ENCODE assay signal across 28 mouse cellular contexts in the genomic region with DNA sequence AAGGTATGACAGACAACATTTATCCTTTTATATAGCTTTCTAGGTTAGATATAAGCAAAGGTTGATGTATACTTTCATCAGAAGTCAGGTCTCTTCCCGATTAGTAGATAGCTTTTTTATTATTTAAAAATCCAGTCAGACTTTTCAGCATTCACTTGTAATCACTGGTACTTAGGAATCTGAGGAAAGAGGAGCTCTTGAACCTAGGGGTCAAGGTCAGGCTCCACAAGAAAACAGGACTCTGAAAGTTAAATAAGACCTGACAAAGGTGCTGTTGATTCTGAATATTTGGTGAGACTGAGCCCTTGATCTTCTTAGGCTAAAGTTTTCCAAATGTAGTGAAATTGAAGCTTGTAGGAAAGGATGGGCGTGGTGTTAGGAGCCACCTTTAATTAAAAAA.
"Had no signal": no experiment of that assay in that cellular context is flagged by ENCODE, and none has a peak within 500 bp of the region (broad histone marks: within the 10 kb centered on the region; RNA-seq: fewer than 3 reads in every experiment).

No protein-coding gene starts in this region.

- ATAC-seq: hindbrain, embryonic 16.5 days; inflammation-experienced regulatory T-cells, adult 6 months; intestine, embryonic 16.5 days had no signal

- H3K9me3 ChIP-seq: heart, embryonic 10.5 days; heart, embryonic 12.5 days; hindbrain, embryonic 10.5 days; hindbrain, embryonic 12.5 days; limb, embryonic 10.5 days; limb, embryonic 12.5 days; liver, embryonic 13.5 days; liver, embryonic 15.5 days had no signal

- H3K4me2 ChIP-seq: heart, embryonic 12.5 days; hindbrain, embryonic 12.5 days; hindbrain, embryonic 14.5 days; limb, embryonic 12.5 days; liver, embryonic 11.5 days; liver, embryonic 13.5 days; liver, embryonic 15.5 days had no signal

- H3K9ac ChIP-seq: heart, embryonic 12.5 days; hindbrain, embryonic 12.5 days; hindbrain, embryonic 14.5 days; limb, embryonic 12.5 days; liver, embryonic 13.5 days; liver, embryonic 15.5 days had no signal

- H3K27ac ChIP-seq: gastrocnemius, adult 2 months; heart, embryonic 10.5 days; hindbrain, embryonic 10.5 days; hindbrain, embryonic 12.5 days; hindbrain, embryonic 14.5 days; layer of hippocampus, adult 2 months; left cerebral cortex, adult 2 months; limb, embryonic 10.5 days; limb, embryonic 12.5 days; liver, embryonic 13.5 days; liver, embryonic 15.5 days had no signal

- H3K36me3 ChIP-seq: heart, embryonic 10.5 days; heart, embryonic 12.5 days; hindbrain, embryonic 10.5 days; hindbrain, embryonic 12.5 days; limb, embryonic 10.5 days; limb, embryonic 12.5 days; liver, embryonic 13.5 days; liver, embryonic 15.5 days had no signal

- DNase-seq: gastrocnemius, adult 2 months; gastrocnemius, postnatal 10 days; gastrocnemius, postnatal 25 days; heart, adult 18-20 months; heart, postnatal 10 days; heart, postnatal 4 days; kidney, adult 11 months; kidney, adult 2 months; kidney, adult 9 months; kidney, postnatal 10 days; kidney, postnatal 25 days; kidney, postnatal 4 days; liver; liver, embryonic 13.5 days had no signal

- H3K27me3 ChIP-seq: heart, embryonic 12.5 days; hindbrain, embryonic 12.5 days; limb, embryonic 12.5 days; liver, embryonic 13.5 days; liver, embryonic 15.5 days had no signal

- H3K4me3 ChIP-seq: gastrocnemius, adult 2 months; heart, embryonic 10.5 days; heart, embryonic 12.5 days; hindbrain, embryonic 10.5 days; hindbrain, embryonic 12.5 days; layer of hippocampus, adult 2 months; left cerebral cortex, adult 2 months; limb, embryonic 10.5 days; limb, embryonic 12.5 days; liver, embryonic 13.5 days; liver, embryonic 15.5 days had no signal

- H3K4me1 ChIP-seq: heart, embryonic 10.5 days; heart, embryonic 12.5 days; hindbrain, embryonic 10.5 days; hindbrain, embryonic 12.5 days; limb, embryonic 10.5 days; limb, embryonic 12.5 days; liver, embryonic 13.5 days; liver, embryonic 15.5 days had no signal
